Mouse (Mus musculus) urinary bladder, adult 2 months (tissue): ENCODE data around the gene Slc46a2. TPM values are rescaled to one million over a fixed set of nuclear protein-coding genes. Genes with fewer than 3 reads are reported as not detected.

Experiments
- DNase-seq: peaks from one replicate; pipeline ENCODE4 v3.0.0; 2022; ENCODE audit warnings: low spot score
- polyA plus RNA-seq: library from polyadenylated mRNA; depleted of rRNA; stranded (reverse); fragments of >200 nt; gene quantifications from 2 replicates; pipeline ENCODE4 v1.2.3, GENCODE M21; 2012

The Slc46a2 gene
- polyA plus RNA-seq, 1 experiment = 1.3 TPM

- DNase-seq = no peak
Measured at GRCm38 (mm10) chr4:59891723-59892416, 23.0 kb downstream of the Slc46a2 start.

GRCm38 (mm10) chr4:59890086-59890600 lies 24.7 kb downstream of the Slc46a2 start:
- DNase-seq = no peak

GRCm38 (mm10) chr4:59888014-59888413 lies 26.8 kb downstream of the Slc46a2 start:
- no peak for DNase-seq

- no peak for DNase-seq
Measured at GRCm38 (mm10) chr4:59887011-59887410, 27.8 kb downstream of the Slc46a2 start.

GRCm38 (mm10) chr4:59886281-59886680 lies 28.6 kb downstream of the Slc46a2 start:
- no peak for DNase-seq

GRCm38 (mm10) chr4:59884136-59884696 lies 30.6 kb downstream of the Slc46a2 start:
- no peak for DNase-seq

GRCm38 (mm10) chr4:59881210-59881609 lies 33.6 kb downstream of the Slc46a2 start:
- no peak for DNase-seq

GRCm38 (mm10) chr4:59880725-59881124 lies 34.1 kb downstream of the Slc46a2 start:
- DNase-seq = no peak

GRCm38 (mm10) chr4:59879444-59879843 lies 35.4 kb downstream of the Slc46a2 start:
- DNase-seq = no peak

GRCm38 (mm10) chr4:59878595-59878994 lies 36.3 kb downstream of the Slc46a2 start:
- DNase-seq = no peak

- no peak for DNase-seq
Measured at GRCm38 (mm10) chr4:59877025-59877424, 37.8 kb downstream of the Slc46a2 start.

- DNase-seq = no peak
Measured at GRCm38 (mm10) chr4:59876570-59876969, 38.3 kb downstream of the Slc46a2 start.

GRCm38 (mm10) chr4:59873830-59874229 lies 41.0 kb downstream of the Slc46a2 start:
- no peak for DNase-seq

- DNase-seq = no peak
Measured at GRCm38 (mm10) chr4:59873240-59873639, 41.6 kb downstream of the Slc46a2 start.

GRCm38 (mm10) chr4:59870859-59871591 lies 43.8 kb downstream of the Slc46a2 start:
- no peak for DNase-seq

- DNase-seq = no peak
Measured at GRCm38 (mm10) chr4:59870433-59870832, 44.4 kb downstream of the Slc46a2 start.

- no peak for DNase-seq
Measured at GRCm38 (mm10) chr4:59869488-59870057, 45.3 kb downstream of the Slc46a2 start.

GRCm38 (mm10) chr4:59868086-59868485 lies 46.8 kb downstream of the Slc46a2 start:
- no peak for DNase-seq

GRCm38 (mm10) chr4:59863869-59864268 lies 51.0 kb downstream of the Slc46a2 start:
- DNase-seq = no peak

GRCm38 (mm10) chr4:59862335-59862734 lies 52.5 kb downstream of the Slc46a2 start:
- no peak for DNase-seq

- no peak for DNase-seq
Measured at GRCm38 (mm10) chr4:59861871-59862270, 53.0 kb downstream of the Slc46a2 start.

GRCm38 (mm10) chr4:59860431-59860830 lies 54.4 kb downstream of the Slc46a2 start:
- DNase-seq = no peak
